Mouse (Mus musculus): ENCODE data around the gene Exoc4.
A peak's percentile ranks its signal among the peaks of the same experiment; 100 is the strongest.

Exoc4 gene

GRCm38 (mm10) chr6:33310486-33310885 lies 61.6 kb downstream of the Exoc4 start:
- DNase-seq, result peak in 1 of 2 experiments; percentile 22

- DNase-seq, result no peak
Observed at GRCm38 (mm10) chr6:33322849-33323248, 74.0 kb downstream of the Exoc4 start.

GRCm38 (mm10) chr6:33323386-33323785 lies 74.5 kb downstream of the Exoc4 start:
- no peak for DNase-seq

GRCm38 (mm10) chr6:33328326-33328725 lies 79.4 kb downstream of the Exoc4 start:
- DNase-seq, result no peak

GRCm38 (mm10) chr6:33347088-33347775 lies 98.3 kb downstream of the Exoc4 start:
- DNase-seq, result no peak

- DNase-seq, result no peak
Observed at GRCm38 (mm10) chr6:33361613-33362012, 112.7 kb downstream of the Exoc4 start.

- no peak for DNase-seq
Observed at GRCm38 (mm10) chr6:33380517-33380916, 131.6 kb downstream of the Exoc4 start.

- no peak for DNase-seq
Observed at GRCm38 (mm10) chr6:33382176-33382575, 133.3 kb downstream of the Exoc4 start.

GRCm38 (mm10) chr6:33392020-33392419 lies 143.1 kb downstream of the Exoc4 start:
- DNase-seq, result no peak

- DNase-seq, result no peak
Observed at GRCm38 (mm10) chr6:33399491-33399890, 150.6 kb downstream of the Exoc4 start.

GRCm38 (mm10) chr6:33401161-33401560 lies 152.3 kb downstream of the Exoc4 start:
- no peak for DNase-seq

GRCm38 (mm10) chr6:33405562-33406275 lies 156.8 kb downstream of the Exoc4 start:
- DNase-seq, result peak; percentile 24 to 26

- DNase-seq, result no peak
Observed at GRCm38 (mm10) chr6:33409586-33409985, 160.7 kb downstream of the Exoc4 start.

GRCm38 (mm10) chr6:33425007-33425406 lies 176.1 kb downstream of the Exoc4 start:
- no peak for DNase-seq

- no peak for DNase-seq
Observed at GRCm38 (mm10) chr6:33431207-33431787, 182.4 kb downstream of the Exoc4 start.

GRCm38 (mm10) chr6:33440508-33440907 lies 191.6 kb downstream of the Exoc4 start:
- DNase-seq, result no peak

GRCm38 (mm10) chr6:33453810-33454209 lies 204.9 kb downstream of the Exoc4 start:
- DNase-seq, result no peak

- no peak for DNase-seq
Observed at GRCm38 (mm10) chr6:33454354-33454753, 205.5 kb downstream of the Exoc4 start.

- no peak for DNase-seq
Observed at GRCm38 (mm10) chr6:33455238-33455637, 206.4 kb downstream of the Exoc4 start.

GRCm38 (mm10) chr6:33464862-33465261 lies 216.0 kb downstream of the Exoc4 start:
- DNase-seq, result no peak

- DNase-seq, result no peak
Observed at GRCm38 (mm10) chr6:33465392-33465791, 216.5 kb downstream of the Exoc4 start.

GRCm38 (mm10) chr6:33466168-33466839 lies 217.4 kb downstream of the Exoc4 start:
- DNase-seq, result no peak

- DNase-seq, result no peak
Observed at GRCm38 (mm10) chr6:33468480-33468879, 219.6 kb downstream of the Exoc4 start.
